Mouse (Mus musculus) brain, embryonic 14.5 days (tissue): ENCODE data around the gene Pax5.

Experiments
- CTCF ChIP-seq: fragments of 200-500 bp; IDR thresholded peaks from 2 replicates; pipeline ENCODE4 v1.5.1; 2012; ENCODE audit warnings: inconsistent platforms, mild to moderate bottlenecking, moderate library complexity, borderline replicate concordance; ENCODE audit not compliant: insufficient read depth, insufficient read length; ENCODE audit errors: extremely low read depth
- POLR2A ChIP-seq: fragments of 200-500 bp; IDR thresholded peaks from 2 replicates; pipeline ENCODE4 v1.6.1; 2012; ENCODE audit warnings: mild to moderate bottlenecking, inconsistent platforms, borderline replicate concordance; ENCODE audit not compliant: poor library complexity, insufficient read depth, insufficient read length, severe bottlenecking; ENCODE audit errors: extremely low read depth

- TF ChIP-seq CTCF (no peak), POLR2A (no peak)
Observed at GRCm38 (mm10) chr4:44560956-44561355, 149.3 kb downstream of the Pax5 start.
